Mouse (Mus musculus): ENCODE results near the gene Cops4.

- TF ChIP-seq CTCF (IDR thresholded peaks at IDR 0.05; ENCODE audit: extremely low read depth, insufficient read length, insufficient replicate concordance, low read depth, low read length) (no peak), POLR2A (IDR thresholded peaks at IDR 0.05; ENCODE audit: low read depth, low read length) (no peak)
Observed at GRCm38 (mm10) chr5:100523331-100523730, 5.2 kb downstream of the Cops4 start.
